In genomic region chr11:79183400-79183799, GRCm38 (mm10) we compare ENCODE assay signal across 23 mouse cellular contexts. TPM values are rescaled to one million over a fixed set of nuclear protein-coding genes. Genes with fewer than 3 reads are reported as not detected.
DNase-seq lines count a peak whose midpoint lies in the region; ATAC-seq and TF ChIP-seq lines count a peak whose summit lies in the region.
"Had no signal": no experiment of that assay in that cellular context is flagged by ENCODE, and none has a peak within 500 bp of the region (broad histone marks: within the 10 kb centered on the region; RNA-seq: fewer than 3 reads in every experiment).

No protein-coding gene starts in this region.

- TF ChIP-seq CTCF in layer of hippocampus, adult 2 months (conservative IDR thresholded peaks at IDR 0.05), result no peak
- TF ChIP-seq CTCF in intestine, postnatal 0 days (IDR thresholded peaks at IDR 0.05; ENCODE audit: low read depth), result no peak
- TF ChIP-seq CTCF in small intestine, adult 2 months (IDR thresholded peaks at IDR 0.05; ENCODE audit: extremely low read depth, insufficient read length, insufficient replicate concordance, low read depth, low read length), result no peak

- WGBS in intestine, embryonic 15.5 days, result 75% methylated on average over 6 of the region's 6 CpGs
- WGBS in intestine, postnatal 0 days, result 56% methylated on average over 6 of the region's 6 CpGs
- WGBS in small intestine, adult 2 months, result 43% methylated on average over 6 of the region's 6 CpGs
- 86% methylated on average over 6 of the region's 6 CpGs for WGBS in hindbrain, embryonic 10.5 days
- WGBS in midbrain, embryonic 13.5 days, result 91% methylated on average over 6 of the region's 6 CpGs

- H3K9me3 ChIP-seq in intestine, embryonic 15.5 days, result no peaks in the 10 kb centered on the region
- H3K9me3 ChIP-seq in intestine, postnatal 0 days (ENCODE audit: control insufficient read depth), result no peaks in the 10 kb centered on the region
- no peaks in the 10 kb centered on the region for H3K9me3 ChIP-seq in hindbrain, embryonic 10.5 days
- H3K9me3 ChIP-seq in midbrain, embryonic 13.5 days, result no peaks in the 10 kb centered on the region
- H3K9me3 ChIP-seq: embryonic facial prominence, embryonic 13.5 days; embryonic facial prominence, embryonic 15.5 days; forebrain, embryonic 13.5 days; forebrain, embryonic 15.5 days; G1E had no signal

- DNase-seq in layer of hippocampus, adult 2 months (ENCODE audit: low spot score in 2 of 2), result no peak
- DNase-seq in layer of hippocampus, postnatal 36 days, result no peak
- DNase-seq in hindbrain, embryonic 10.5 days (ENCODE audit: low spot score), result no peak
- no peak for DNase-seq in testis, postnatal 10 days (ENCODE audit: low spot score)
- DNase-seq: adrenal gland, adult 8-10 months; adrenal gland, postnatal 36 days; B cell, adult 2 months; cerebellum, adult 2 months; cerebellum, adult 9-10 months; embryo, embryonic 11 days had no signal

- ATAC-seq in intestine, embryonic 15.5 days, result peak; percentile 57; the same call in 1 of the 2 replicates
- ATAC-seq in intestine, postnatal 0 days, result peak; percentile 67
- ATAC-seq in midbrain, embryonic 13.5 days, result no peak
- ATAC-seq: activated CD4-positive, CD25-positive, alpha-beta regulatory T cell, adult 4 months; CD4-positive, CD25-positive, alpha-beta regulatory T cell, adult 4 months; forebrain, embryonic 13.5 days; forebrain, embryonic 15.5 days; Patski had no signal

- no peak overlapping the region for H3K9ac ChIP-seq in intestine, embryonic 15.5 days
- H3K9ac ChIP-seq in intestine, postnatal 0 days (ENCODE audit: low read depth, low read length), result no peak overlapping the region
- H3K9ac ChIP-seq in midbrain, embryonic 13.5 days (replicated peaks), result no peak overlapping the region
- H3K9ac ChIP-seq: embryonic facial prominence, embryonic 13.5 days; embryonic facial prominence, embryonic 15.5 days; forebrain, embryonic 13.5 days; forebrain, embryonic 15.5 days had no signal

- TF ChIP-seq POLR2A in small intestine, adult 2 months (IDR thresholded peaks at IDR 0.05; ENCODE audit: low read depth, low read length), result no peak

- peak overlapping the region; percentile 83 for H3K27ac ChIP-seq in layer of hippocampus, adult 2 months
- no peak overlapping the region for H3K27ac ChIP-seq in intestine, embryonic 15.5 days
- H3K27ac ChIP-seq in intestine, postnatal 0 days (ENCODE audit: low read depth, low read length), result peak overlapping the region; percentile 80
- H3K27ac ChIP-seq in small intestine, adult 2 months (ENCODE audit: insufficient read depth, low read depth, low read length), result peak overlapping the region; percentile 94
- H3K27ac ChIP-seq in hindbrain, embryonic 10.5 days, result no peak overlapping the region
- H3K27ac ChIP-seq in midbrain, embryonic 13.5 days, result no peak overlapping the region
- H3K27ac ChIP-seq: embryonic facial prominence, embryonic 13.5 days; embryonic facial prominence, embryonic 15.5 days; forebrain, embryonic 13.5 days; forebrain, embryonic 15.5 days had no signal

- no peak overlapping the region for H3K4me2 ChIP-seq in intestine, embryonic 15.5 days (replicated peaks)
- no peak overlapping the region for H3K4me2 ChIP-seq in intestine, postnatal 0 days (replicated peaks; ENCODE audit: low read depth)
- no peak overlapping the region for H3K4me2 ChIP-seq in midbrain, embryonic 13.5 days (replicated peaks)
- H3K4me2 ChIP-seq: embryonic facial prominence, embryonic 13.5 days; embryonic facial prominence, embryonic 15.5 days; forebrain, embryonic 13.5 days; forebrain, embryonic 15.5 days had no signal

- H3K4me1 ChIP-seq in intestine, embryonic 15.5 days (replicated peaks), result peaks cover 6% of the 10 kb centered on the region
- peaks cover 5% of the 10 kb centered on the region; the same call in 1 of the 2 replicates for H3K4me1 ChIP-seq in intestine, postnatal 0 days (replicated peaks; ENCODE audit: control insufficient read depth, insufficient read depth, low read length)
- peaks cover 36% of the 10 kb centered on the region for H3K4me1 ChIP-seq in small intestine, adult 2 months (ENCODE audit: control insufficient read depth, insufficient read depth, insufficient read length, low read length)
- H3K4me1 ChIP-seq in hindbrain, embryonic 10.5 days (replicated peaks), result no peaks in the 10 kb centered on the region
- no peaks in the 10 kb centered on the region for H3K4me1 ChIP-seq in midbrain, embryonic 13.5 days (replicated peaks)

- H3K4me3 ChIP-seq in layer of hippocampus, adult 2 months, result no peak overlapping the region
- no peak overlapping the region for H3K4me3 ChIP-seq in intestine, embryonic 15.5 days (replicated peaks)
- no peak overlapping the region for H3K4me3 ChIP-seq in intestine, postnatal 0 days (ENCODE audit: low read depth, low read length)
- H3K4me3 ChIP-seq in small intestine, adult 2 months (ENCODE audit: low read depth, low read length), result no peak overlapping the region
- H3K4me3 ChIP-seq in hindbrain, embryonic 10.5 days, result no peak overlapping the region
- no peak overlapping the region for H3K4me3 ChIP-seq in midbrain, embryonic 13.5 days (replicated peaks)
- H3K4me3 ChIP-seq: embryonic facial prominence, embryonic 13.5 days; embryonic facial prominence, embryonic 15.5 days; erythroblast, embryonic 14.5 days; forebrain, embryonic 13.5 days; forebrain, embryonic 15.5 days had no signal

- H3K36me3 ChIP-seq in intestine, embryonic 15.5 days, result no peaks in the 10 kb centered on the region
- no peaks in the 10 kb centered on the region for H3K36me3 ChIP-seq in intestine, postnatal 0 days (ENCODE audit: control insufficient read depth, insufficient read depth)
- no peaks in the 10 kb centered on the region for H3K36me3 ChIP-seq in small intestine, adult 2 months (ENCODE audit: control insufficient read depth, insufficient read depth, low read length)
- no peaks in the 10 kb centered on the region for H3K36me3 ChIP-seq in hindbrain, embryonic 10.5 days
- H3K36me3 ChIP-seq in midbrain, embryonic 13.5 days, result no peaks in the 10 kb centered on the region
- H3K36me3 ChIP-seq: embryonic facial prominence, embryonic 13.5 days; embryonic facial prominence, embryonic 15.5 days; forebrain, embryonic 15.5 days; G1E had no signal

- no peaks in the 10 kb centered on the region for H3K27me3 ChIP-seq in intestine, embryonic 15.5 days (replicated peaks)
- H3K27me3 ChIP-seq in intestine, postnatal 0 days (replicated peaks; ENCODE audit: control insufficient read depth, insufficient read depth, low read length), result no peaks in the 10 kb centered on the region
- H3K27me3 ChIP-seq in small intestine, adult 2 months (ENCODE audit: control insufficient read depth, insufficient read depth, low read length), result no peaks in the 10 kb centered on the region
- no peaks in the 10 kb centered on the region for H3K27me3 ChIP-seq in hindbrain, embryonic 10.5 days (ENCODE audit: insufficient read depth, poor library complexity, severe bottlenecking)
- H3K27me3 ChIP-seq in midbrain, embryonic 13.5 days, result no peaks in the 10 kb centered on the region
- H3K27me3 ChIP-seq: embryonic facial prominence, embryonic 13.5 days; embryonic facial prominence, embryonic 15.5 days; forebrain, embryonic 13.5 days; forebrain, embryonic 15.5 days; Patski had no signal

RNA-seq across cellular contexts. Expression of gene Ksr1, which starts 37.2 kb away (rescaled TPM):
- 100 to 1,000 TPM; 230 to 231 TPM for total RNA-seq in layer of hippocampus, adult 2 months (2021)
- 100 to 1,000 TPM; 183 to 261 TPM for total RNA-seq in layer of hippocampus, postnatal 36 days (2021)
- 3.5 and 4.4 TPM in 2 replicates for polyA plus RNA-seq in intestine, embryonic 15.5 days (2015; fragmentation: Nextera tagmentation; extraction: Ambion mirVana)
- polyA plus RNA-seq in intestine, postnatal 0 days (2015; fragmentation: Nextera tagmentation; extraction: Ambion mirVana), result 4.7 and 6.8 TPM in 2 replicates
- polyA plus RNA-seq in small intestine, adult 2 months (2012; rRNA removed), result 43.9 and 106 TPM in 2 replicates
- polyA plus RNA-seq in hindbrain, embryonic 10.5 days (2016; fragmentation: Nextera tagmentation; extraction: Ambion mirVana), result 2.7 and 5.2 TPM in 2 replicates
- polyA plus RNA-seq in midbrain, embryonic 13.5 days (2015; fragmentation: Nextera tagmentation; extraction: Ambion mirVana), result 2.3 and 3.7 TPM in 2 replicates

Comparison
In these comparisons a context has a peak if more than half of its experiments do, and no peak if none do; other contexts are left out.
1. H3K27ac ChIP-seq: peak in layer of hippocampus, adult 2 months (single experiment), intestine, postnatal 0 days (single experiment) and small intestine, adult 2 months (single experiment); none in intestine, embryonic 15.5 days (single experiment), hindbrain, embryonic 10.5 days (single experiment) and midbrain, embryonic 13.5 days (single experiment).